Mouse (Mus musculus): ENCODE measurements around the gene Ifitm3.

DNA sequence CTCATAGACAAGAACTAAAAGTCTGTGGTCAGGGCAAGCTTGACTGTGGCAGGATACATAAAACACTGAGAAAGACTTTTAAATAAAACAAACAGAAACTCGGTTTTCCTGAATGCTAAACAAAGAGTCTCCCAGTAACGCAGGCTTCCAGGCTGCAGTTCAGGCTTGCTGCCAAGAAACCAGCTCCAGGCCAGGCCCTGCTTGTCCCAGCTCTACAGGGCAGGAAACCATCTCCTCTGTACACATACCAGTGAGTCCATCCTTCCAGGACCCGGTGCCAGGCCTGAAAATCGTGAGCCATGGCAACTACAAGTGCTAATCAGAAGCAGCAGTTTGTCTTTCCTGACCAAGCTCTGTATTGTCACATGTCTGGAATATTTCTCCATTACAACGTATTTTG, 31.1 kb upstream of the Ifitm3 start:
- no peak for TF ChIP-seq CTCF (conservative IDR thresholded peaks at IDR 0.05; ENCODE audit: insufficient read depth, insufficient read length, low read depth, low read length)
- TF ChIP-seq POLR2A (IDR thresholded peaks at IDR 0.05; ENCODE audit: low read depth, low read length): no peak
